Comparison of ENCODE assay signal across 22 mouse cellular contexts in genomic region chr19:58460361-58461022, GRCm38 (mm10). TPM values are rescaled to one million over a fixed set of nuclear protein-coding genes. Genes with fewer than 3 reads are reported as not detected.
DNase-seq lines count a peak whose midpoint lies in the region; ATAC-seq and TF ChIP-seq lines count a peak whose summit lies in the region.
"Had no signal": no experiment of that assay in that cellular context is flagged by ENCODE, and none has a peak within 500 bp of the region (broad histone marks: within the 10 kb centered on the region; RNA-seq: fewer than 3 reads in every experiment).

No protein-coding gene starts in this region.

- peak overlapping the region; percentile 23 for H3K4me3 ChIP-seq in forebrain, embryonic 10.5 days
- no peak overlapping the region for H3K4me3 ChIP-seq in forebrain, embryonic 15.5 days
- no peak overlapping the region for H3K4me3 ChIP-seq in stomach, embryonic 14.5 days (ENCODE audit: low read depth, low read length)
- H3K4me3 ChIP-seq in stomach, postnatal 0 days (ENCODE audit: low read depth, low read length) = no peak overlapping the region
- no peak overlapping the region for H3K4me3 ChIP-seq in hindbrain, embryonic 16.5 days (ENCODE audit: low read length)
- no peak overlapping the region for H3K4me3 ChIP-seq in stomach, embryonic 15.5 days (replicated peaks)
- H3K4me3 ChIP-seq: embryonic facial prominence, embryonic 12.5 days had no signal

- no peak for TF ChIP-seq CTCF in stomach, postnatal 0 days (IDR thresholded peaks at IDR 0.05; ENCODE audit: low read depth)

- H3K4me2 ChIP-seq in forebrain, embryonic 15.5 days (replicated peaks) = no peak overlapping the region
- H3K4me2 ChIP-seq in stomach, embryonic 14.5 days (replicated peaks; ENCODE audit: low read depth, low read length) = no peak overlapping the region
- no peak overlapping the region for H3K4me2 ChIP-seq in stomach, postnatal 0 days (replicated peaks; ENCODE audit: low read depth)
- H3K4me2 ChIP-seq in hindbrain, embryonic 16.5 days (ENCODE audit: low read length) = no peak overlapping the region
- H3K4me2 ChIP-seq in stomach, embryonic 15.5 days = no peak overlapping the region
- H3K4me2 ChIP-seq: embryonic facial prominence, embryonic 12.5 days; lung, embryonic 14.5 days had no signal

- no peak for ATAC-seq in forebrain, embryonic 15.5 days (replicated peaks)
- no peak for ATAC-seq in stomach, embryonic 14.5 days (ENCODE audit: insufficient number of reproducible peaks, insufficient read depth, low FRiP score, low read depth)
- no peak for ATAC-seq in stomach, postnatal 0 days (ENCODE audit: low FRiP score, low TSS enrichment)
- ATAC-seq in hindbrain, embryonic 16.5 days = no peak; the same call in 1 of the 2 replicates
- ATAC-seq in stomach, embryonic 15.5 days (ENCODE audit: insufficient read depth, low FRiP score, low read depth) = no peak
- ATAC-seq: intestine, postnatal 0 days had no signal

- peak overlapping the region; percentile 74 for H3K27ac ChIP-seq in forebrain, embryonic 10.5 days
- H3K27ac ChIP-seq in forebrain, embryonic 15.5 days (replicated peaks) = no peak overlapping the region
- peak overlapping the region; percentile 45; the same call in 1 of the 2 replicates for H3K27ac ChIP-seq in stomach, embryonic 14.5 days (ENCODE audit: low read length)
- no peak overlapping the region for H3K27ac ChIP-seq in stomach, postnatal 0 days (replicated peaks)
- H3K27ac ChIP-seq in hindbrain, embryonic 16.5 days (ENCODE audit: low read depth, low read length) = no peak overlapping the region
- 0 out of 2 replicates have a peak overlapping the region, but pooled peaks have one; percentile 3 for H3K27ac ChIP-seq in stomach, embryonic 15.5 days
- H3K27ac ChIP-seq: embryonic facial prominence, embryonic 12.5 days had no signal

- intact Hi-C loops in left cerebral cortex, postnatal 36 days (cut with DNase I) = loop anchor here (10.0 kb wide), 1 partner anchor 546 kb away; no protein-coding TSS in a partner anchor

- no peak for TF ChIP-seq EP300 in stomach, postnatal 0 days (optimal IDR thresholded peaks at IDR 0.05)

- DNase-seq in forebrain, embryonic 10.5 days (ENCODE audit: extremely low spot score, low spot score) = peak; percentile 44
- no peak for DNase-seq in stomach, postnatal 0 days (ENCODE audit: low spot score)
- DNase-seq in heart, adult 9 months (ENCODE audit: low spot score in 2 of 2) = no peak
- no peak for DNase-seq in left cerebral cortex, postnatal 36 days (ENCODE audit: low spot score in 2 of 2)
- DNase-seq: adrenal gland, postnatal 25 days; cerebellum, adult 9-11 months; gastrocnemius, postnatal 10 days; heart, postnatal 10 days; kidney, postnatal 10 days; lung, embryonic 14.5 days; thymus, postnatal 14 days had no signal

- H3K4me1 ChIP-seq in forebrain, embryonic 10.5 days = peaks cover 32% of the 10 kb centered on the region
- H3K4me1 ChIP-seq in forebrain, embryonic 15.5 days = peaks cover 24% of the 10 kb centered on the region
- peaks cover 11% of the 10 kb centered on the region; the same call in 1 of the 2 replicates for H3K4me1 ChIP-seq in stomach, embryonic 14.5 days (ENCODE audit: control insufficient read depth, insufficient read depth, low read length)
- H3K4me1 ChIP-seq in stomach, postnatal 0 days (replicated peaks; ENCODE audit: control insufficient read depth, insufficient read depth) = no peaks in the 10 kb centered on the region; the same call in 1 of the 2 replicates
- peaks cover 10% of the 10 kb centered on the region for H3K4me1 ChIP-seq in hindbrain, embryonic 16.5 days (ENCODE audit: control insufficient read depth, insufficient read depth, low read depth, low read length)
- peaks cover 14% of the 10 kb centered on the region for H3K4me1 ChIP-seq in stomach, embryonic 15.5 days

- WGBS in forebrain, embryonic 10.5 days = 8% methylated on average over 13 of the region's 13 CpGs
- 4% methylated on average over 13 of the region's 13 CpGs for WGBS in forebrain, embryonic 15.5 days
- 68% methylated on average over 13 of the region's 13 CpGs for WGBS in stomach, embryonic 14.5 days
- WGBS in stomach, postnatal 0 days = 69% methylated on average over 13 of the region's 13 CpGs
- 23% methylated on average over 13 of the region's 13 CpGs for WGBS in hindbrain, embryonic 16.5 days
- WGBS in stomach, embryonic 15.5 days = 73% methylated on average over 13 of the region's 13 CpGs

- no peaks in the 10 kb centered on the region for H3K36me3 ChIP-seq in forebrain, embryonic 10.5 days (replicated peaks)
- H3K36me3 ChIP-seq in forebrain, embryonic 15.5 days = no peaks in the 10 kb centered on the region
- H3K36me3 ChIP-seq in stomach, embryonic 14.5 days (ENCODE audit: control insufficient read depth, insufficient read depth, low read length) = no peaks in the 10 kb centered on the region
- H3K36me3 ChIP-seq in stomach, postnatal 0 days (ENCODE audit: control insufficient read depth, insufficient read depth, low read length) = no peaks in the 10 kb centered on the region
- H3K36me3 ChIP-seq in hindbrain, embryonic 16.5 days (ENCODE audit: control insufficient read depth, insufficient read depth, low read length) = no peaks in the 10 kb centered on the region
- no peaks in the 10 kb centered on the region for H3K36me3 ChIP-seq in stomach, embryonic 15.5 days
- H3K36me3 ChIP-seq: embryonic facial prominence, embryonic 12.5 days had no signal

- no peak overlapping the region for H3K9ac ChIP-seq in forebrain, embryonic 15.5 days (replicated peaks)
- no peak overlapping the region for H3K9ac ChIP-seq in stomach, embryonic 14.5 days (replicated peaks; ENCODE audit: low read depth, low read length)
- H3K9ac ChIP-seq in stomach, postnatal 0 days (ENCODE audit: low read length) = no peak overlapping the region
- peak overlapping the region; percentile 36; the same call in 1 of the 2 replicates for H3K9ac ChIP-seq in hindbrain, embryonic 16.5 days (ENCODE audit: low read depth, low read length)
- no peak overlapping the region for H3K9ac ChIP-seq in stomach, embryonic 15.5 days
- H3K9ac ChIP-seq: embryonic facial prominence, embryonic 12.5 days; lung, embryonic 14.5 days had no signal

- no peaks in the 10 kb centered on the region for H3K9me3 ChIP-seq in forebrain, embryonic 10.5 days
- H3K9me3 ChIP-seq in forebrain, embryonic 15.5 days = no peaks in the 10 kb centered on the region
- no peaks in the 10 kb centered on the region for H3K9me3 ChIP-seq in stomach, embryonic 14.5 days (ENCODE audit: control insufficient read depth, low read depth, low read length)
- no peaks in the 10 kb centered on the region for H3K9me3 ChIP-seq in stomach, postnatal 0 days (ENCODE audit: control insufficient read depth, low read length)
- no peaks in the 10 kb centered on the region for H3K9me3 ChIP-seq in hindbrain, embryonic 16.5 days (ENCODE audit: control insufficient read depth, low read length)
- no peaks in the 10 kb centered on the region for H3K9me3 ChIP-seq in stomach, embryonic 15.5 days
- H3K9me3 ChIP-seq: embryonic facial prominence, embryonic 12.5 days had no signal

- H3K27me3 ChIP-seq in forebrain, embryonic 10.5 days (ENCODE audit: poor library complexity, severe bottlenecking) = peaks cover 93% of the 10 kb centered on the region
- 0 out of 2 replicates have a peak, but pooled peaks cover 5% of the 10 kb centered on the region for H3K27me3 ChIP-seq in forebrain, embryonic 15.5 days
- H3K27me3 ChIP-seq in stomach, embryonic 14.5 days (ENCODE audit: control insufficient read depth, insufficient read depth, low read length) = no peaks in the 10 kb centered on the region
- no peaks in the 10 kb centered on the region for H3K27me3 ChIP-seq in stomach, postnatal 0 days (ENCODE audit: control insufficient read depth, insufficient read depth, low read length)
- no peaks in the 10 kb centered on the region; the same call in 1 of the 2 replicates for H3K27me3 ChIP-seq in hindbrain, embryonic 16.5 days (replicated peaks; ENCODE audit: control insufficient read depth, insufficient read depth, low read length)
- no peaks in the 10 kb centered on the region for H3K27me3 ChIP-seq in stomach, embryonic 15.5 days (replicated peaks)
- H3K27me3 ChIP-seq: CH12.LX had no signal

RNA-seq across cellular contexts. Expression of gene Gfra1, which starts 4.8 kb away (rescaled TPM):
- 5.2 and 6.3 TPM in 2 replicates for polyA plus RNA-seq in forebrain, embryonic 10.5 days (2016; fragmentation: Nextera tagmentation; extraction: Ambion mirVana)
- polyA plus RNA-seq in forebrain, embryonic 15.5 days (2015; fragmentation: Nextera tagmentation; extraction: Ambion mirVana) = 12.1 and 12.6 TPM in 2 replicates
- polyA plus RNA-seq in stomach, embryonic 14.5 days (2014; fragmentation: Nextera tagmentation; extraction: Ambion mirVana) = 63.7 and 66.3 TPM in 2 replicates
- polyA plus RNA-seq in stomach, postnatal 0 days (2015; fragmentation: Nextera tagmentation; extraction: Ambion mirVana) = 7.7 and 9.1 TPM in 2 replicates
- polyA plus RNA-seq in hindbrain, embryonic 16.5 days (2015; fragmentation: Nextera tagmentation; extraction: Ambion mirVana) = 38.6 and 47.3 TPM in 2 replicates
- polyA plus RNA-seq in stomach, embryonic 15.5 days (2015; fragmentation: Nextera tagmentation; extraction: Ambion mirVana) = 33.0 and 40.4 TPM in 2 replicates
- total RNA-seq in left cerebral cortex, postnatal 36 days (2021) = 10 to 100 TPM; 33.5 to 36.6 TPM
- total RNA-seq: CH12.LX had no signal

RNA-seq across cellular contexts. Expression of gene Ccdc172, which starts 51.3 kb away (rescaled TPM):
- polyA plus RNA-seq in forebrain, embryonic 10.5 days (2016; fragmentation: Nextera tagmentation; extraction: Ambion mirVana) = not detected in 2 replicates
- not detected in 2 replicates for polyA plus RNA-seq in forebrain, embryonic 15.5 days (2015; fragmentation: Nextera tagmentation; extraction: Ambion mirVana)
- polyA plus RNA-seq in stomach, embryonic 14.5 days (2014; fragmentation: Nextera tagmentation; extraction: Ambion mirVana) = not detected in 2 replicates
- polyA plus RNA-seq in stomach, postnatal 0 days (2015; fragmentation: Nextera tagmentation; extraction: Ambion mirVana) = not detected in 2 replicates
- polyA plus RNA-seq in hindbrain, embryonic 16.5 days (2015; fragmentation: Nextera tagmentation; extraction: Ambion mirVana) = 0.24 TPM in 1 of 2 replicates, not detected in the other
- polyA plus RNA-seq in stomach, embryonic 15.5 days (2015; fragmentation: Nextera tagmentation; extraction: Ambion mirVana) = not detected in 2 replicates
- under 1 TPM in 1 of 2 experiments, not detected in 1; 0.32 TPM for total RNA-seq in left cerebral cortex, postnatal 36 days (2021)
- total RNA-seq: adrenal gland, postnatal 25 days; CH12.LX; gastrocnemius, postnatal 10 days; heart, adult 8-10 months; heart, postnatal 10 days; layer of hippocampus, adult 8-10 months; left cerebral cortex, postnatal 25 days; liver, adult 2 months had no signal
- polyA plus RNA-seq: embryonic facial prominence, embryonic 12.5 days; intestine, postnatal 0 days; liver, adult 2 months; lung, embryonic 14.5 days had no signal

Comparison
In these comparisons a context has a peak if more than half of its experiments do, and no peak if none do; other contexts are left out.
1. H3K27ac ChIP-seq: peak in forebrain, embryonic 10.5 days (single experiment), stomach, embryonic 14.5 days (single experiment) and stomach, embryonic 15.5 days (single experiment); none in forebrain, embryonic 15.5 days (single experiment), stomach, postnatal 0 days (single experiment) and hindbrain, embryonic 16.5 days (single experiment).